Mouse (Mus musculus) central nervous system, embryonic 11.5 days (tissue): ENCODE results near the gene Hoxb8. TPM values are rescaled to one million over a fixed set of nuclear protein-coding genes. Genes with fewer than 3 reads are reported as not detected.

ENCODE experiments used
- polyA plus RNA-seq: library from polyadenylated mRNA; depleted of rRNA; stranded (reverse); fragments of >200 nt; gene quantifications from 2 replicates; pipeline ENCODE4 v1.2.3, GENCODE M21; 2012; rRNA removed

The Hoxb8 gene
- 0.85 and 34.6 TPM in 2 replicates for polyA plus RNA-seq

DNA sequence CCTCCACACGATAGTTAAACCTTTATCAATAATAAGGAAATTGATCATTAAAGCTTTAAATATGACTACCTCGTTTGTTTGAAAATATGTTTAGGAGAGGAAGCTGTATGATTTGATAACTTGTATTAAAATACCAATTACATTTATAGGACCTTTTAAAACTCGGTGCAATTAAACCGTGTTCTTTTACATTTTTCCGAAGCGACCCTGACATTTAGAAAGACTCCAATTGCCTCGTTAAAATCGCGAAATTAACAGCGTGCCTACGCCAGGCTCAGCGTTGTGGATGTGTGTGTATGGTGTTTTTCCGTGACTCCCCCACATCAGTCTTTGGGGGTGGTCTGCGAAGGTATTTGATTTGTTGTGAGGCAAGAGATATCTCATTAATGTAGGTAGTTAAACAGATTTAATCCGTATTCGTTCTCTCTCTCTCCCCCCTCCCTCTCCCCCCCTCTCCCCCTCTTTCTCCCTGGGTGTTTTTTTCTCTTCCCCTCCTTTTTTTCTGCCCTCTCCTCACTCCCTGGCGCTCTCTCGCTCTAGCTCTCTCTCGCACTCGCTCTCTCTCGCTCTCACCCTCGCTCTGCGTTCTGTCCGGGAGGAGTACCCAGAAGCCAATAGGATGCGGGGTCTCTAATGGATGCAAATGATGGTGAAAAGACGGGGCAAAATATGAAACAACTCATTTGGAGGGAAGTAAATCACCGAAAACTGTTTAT is at the start of gene Hoxb8:
Gene Hoxb8 (plus strand): TSS at position 51 of the 716 bp plus-strand sequence.

DNA sequence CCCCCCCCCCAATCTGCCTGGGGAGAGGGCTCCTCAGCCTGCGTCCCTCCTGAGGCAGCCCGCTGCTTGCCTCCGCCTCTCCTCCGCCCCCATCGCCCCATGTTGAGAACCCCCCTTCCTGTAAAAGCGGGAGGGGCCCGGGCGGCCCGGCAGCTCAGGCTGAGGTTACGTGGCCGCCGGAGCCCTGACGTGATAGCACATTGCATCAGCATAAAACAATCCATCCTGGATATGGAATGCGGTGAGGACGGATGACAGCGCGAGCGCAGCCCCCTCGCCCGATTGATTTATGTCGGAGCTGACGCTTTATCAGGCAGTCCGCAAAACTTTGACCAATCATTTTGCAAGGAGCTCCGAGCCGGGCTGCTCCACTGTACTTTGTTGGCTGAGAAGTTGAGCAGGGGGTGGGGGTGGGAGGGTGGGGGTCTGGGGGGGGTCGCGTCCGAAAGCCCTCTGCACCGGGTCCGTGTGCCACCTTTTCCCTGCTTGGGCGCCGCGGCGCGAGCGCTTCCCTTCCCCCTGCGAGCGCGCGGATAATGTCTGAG is 10.6 kb upstream of the Hoxb8 start, which contains the start of gene Hoxb9:
Gene Hoxb9 (plus strand): TSS at position 462 of the 545 bp plus-strand sequence.

DNA sequence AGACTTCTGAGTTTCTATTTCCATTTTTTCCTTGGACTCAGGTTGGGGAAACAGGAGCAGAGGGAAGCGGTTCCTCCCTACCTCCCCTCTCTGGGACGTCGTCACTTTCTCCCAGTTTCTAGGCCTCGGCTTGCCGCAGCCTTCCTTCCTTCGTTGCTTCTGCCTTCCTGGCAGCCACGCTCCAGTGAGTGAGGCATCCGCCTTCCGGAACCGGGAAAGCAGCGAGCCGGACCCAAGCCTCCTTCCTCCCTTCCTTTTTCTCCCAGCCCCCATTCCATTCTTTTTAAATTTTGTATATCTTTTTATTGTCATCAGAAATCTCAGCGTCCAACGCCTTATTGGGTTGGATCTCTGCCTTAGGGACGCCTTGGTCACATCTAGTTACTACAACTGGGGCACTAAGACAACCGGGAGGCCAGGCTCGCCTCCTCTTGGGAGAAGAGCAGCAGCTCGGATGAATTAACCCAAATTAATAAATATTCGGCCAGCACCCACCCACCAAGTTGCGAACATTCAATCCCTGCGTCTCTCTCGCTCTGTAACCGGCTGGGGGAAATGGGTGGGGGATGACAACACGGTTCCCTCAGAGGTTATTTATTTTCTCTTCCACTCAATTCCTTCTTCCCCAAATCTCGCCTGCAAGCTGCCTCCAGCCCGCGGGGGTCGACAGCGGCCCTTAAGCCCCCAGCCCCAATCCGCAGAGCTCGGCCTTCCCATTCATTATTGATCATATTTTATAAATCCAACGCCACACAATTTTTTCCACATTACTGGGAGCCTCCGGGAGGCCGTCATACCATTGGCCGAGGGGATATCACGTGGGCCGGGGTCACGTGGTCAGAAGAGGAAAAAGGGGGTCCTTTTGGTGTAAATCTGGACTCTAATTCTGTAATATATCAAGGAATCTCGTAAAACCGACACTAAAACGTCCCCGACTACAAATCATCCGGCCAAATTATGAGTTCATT is 4.3 kb downstream of the Hoxb8 start, which contains the start of gene Hoxb7:
Gene Hoxb7 (plus strand): TSS at position 853 of the 968 bp plus-strand sequence.

DNA sequence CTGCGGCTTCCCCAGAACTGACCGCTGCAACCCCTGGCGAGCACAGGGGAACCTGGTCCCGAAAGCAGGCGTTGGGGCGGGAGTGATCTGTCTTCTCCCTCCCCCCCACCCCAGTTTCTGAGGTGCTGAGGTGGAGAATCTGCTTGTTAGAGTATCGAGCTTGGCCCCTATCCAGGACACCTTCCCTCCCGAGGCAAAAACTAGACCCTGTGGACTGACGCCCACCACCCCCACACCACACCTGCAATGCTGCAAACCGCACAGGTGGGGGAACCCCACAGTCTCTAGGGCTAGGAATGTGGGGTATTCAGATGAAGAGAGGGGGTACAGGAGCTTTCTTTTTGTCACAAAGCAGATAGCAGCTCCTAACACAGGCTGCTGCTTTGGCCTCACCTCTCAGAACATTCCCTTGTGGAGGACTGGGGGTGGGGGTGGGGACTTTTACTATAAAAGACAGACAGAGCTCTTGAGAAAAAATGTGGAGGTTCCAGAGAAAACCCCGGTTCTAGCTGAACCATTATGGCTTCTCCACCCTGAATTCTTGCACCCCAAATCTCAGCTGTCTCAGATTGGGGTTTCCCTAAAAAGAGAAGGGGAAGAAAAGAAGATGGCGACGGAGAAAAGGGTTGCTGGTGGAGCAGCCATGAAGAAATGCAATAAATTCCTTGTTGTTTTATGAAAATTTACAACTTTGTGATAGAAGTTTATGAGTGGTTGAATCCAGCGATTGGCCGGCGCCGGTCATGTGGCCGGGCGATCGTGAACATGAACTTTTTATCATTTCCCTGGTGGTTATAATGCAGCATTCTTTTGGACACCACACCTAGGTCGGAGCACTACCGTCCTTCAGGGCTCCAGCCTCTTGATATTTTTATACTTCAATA is 10.2 kb downstream of the Hoxb8 start, which contains the start of gene Hoxb6:
Gene Hoxb6 (plus strand): TSS at position 796 of the 884 bp plus-strand sequence.

DNA sequence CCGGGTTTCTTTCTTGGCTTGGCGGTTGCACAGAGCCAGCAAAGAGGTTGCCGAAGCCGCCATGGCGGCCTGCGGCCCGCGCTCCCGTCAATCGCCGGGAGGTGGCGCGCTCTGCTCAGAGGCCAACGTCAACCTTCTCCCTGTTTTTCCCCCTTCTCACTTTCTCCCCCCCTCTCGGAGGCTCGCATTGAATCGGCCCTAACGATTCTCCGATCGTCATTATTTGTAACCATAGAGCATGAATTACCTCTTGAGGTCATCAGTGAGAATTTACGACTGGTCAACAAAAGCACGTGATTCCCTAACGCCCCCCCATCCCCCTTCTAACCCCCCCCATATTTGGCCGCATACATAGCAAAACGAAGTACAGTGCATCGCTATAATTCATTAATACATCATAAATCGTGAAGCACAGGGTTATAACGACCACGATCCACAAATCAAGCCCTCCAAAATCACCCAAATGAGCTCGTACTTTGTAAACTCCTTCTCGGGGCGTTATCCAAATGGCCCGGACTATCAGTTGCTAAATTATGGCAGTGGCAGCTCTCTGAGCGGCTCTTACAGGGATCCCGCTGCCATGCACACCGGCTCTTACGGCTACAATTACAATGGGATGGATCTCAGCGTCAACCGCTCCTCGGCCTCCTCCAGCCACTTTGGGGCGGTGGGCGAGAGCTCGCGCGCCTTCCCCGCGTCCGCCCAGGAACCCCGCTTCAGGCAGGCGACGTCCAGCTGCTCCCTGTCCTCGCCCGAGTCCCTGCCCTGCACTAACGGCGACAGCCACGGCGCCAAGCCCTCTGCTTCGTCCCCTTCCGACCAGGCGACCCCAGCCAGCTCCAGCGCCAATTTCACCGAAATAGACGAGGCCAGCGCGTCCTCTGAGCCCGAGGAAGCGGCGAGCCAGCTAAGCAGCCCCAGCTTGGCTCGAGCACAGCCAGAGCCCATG is 21.7 kb downstream of the Hoxb8 start, which contains the start of gene Hoxb5:
Gene Hoxb5 (plus strand): TSS at position 186 of the 949 bp plus-strand sequence.

DNA sequence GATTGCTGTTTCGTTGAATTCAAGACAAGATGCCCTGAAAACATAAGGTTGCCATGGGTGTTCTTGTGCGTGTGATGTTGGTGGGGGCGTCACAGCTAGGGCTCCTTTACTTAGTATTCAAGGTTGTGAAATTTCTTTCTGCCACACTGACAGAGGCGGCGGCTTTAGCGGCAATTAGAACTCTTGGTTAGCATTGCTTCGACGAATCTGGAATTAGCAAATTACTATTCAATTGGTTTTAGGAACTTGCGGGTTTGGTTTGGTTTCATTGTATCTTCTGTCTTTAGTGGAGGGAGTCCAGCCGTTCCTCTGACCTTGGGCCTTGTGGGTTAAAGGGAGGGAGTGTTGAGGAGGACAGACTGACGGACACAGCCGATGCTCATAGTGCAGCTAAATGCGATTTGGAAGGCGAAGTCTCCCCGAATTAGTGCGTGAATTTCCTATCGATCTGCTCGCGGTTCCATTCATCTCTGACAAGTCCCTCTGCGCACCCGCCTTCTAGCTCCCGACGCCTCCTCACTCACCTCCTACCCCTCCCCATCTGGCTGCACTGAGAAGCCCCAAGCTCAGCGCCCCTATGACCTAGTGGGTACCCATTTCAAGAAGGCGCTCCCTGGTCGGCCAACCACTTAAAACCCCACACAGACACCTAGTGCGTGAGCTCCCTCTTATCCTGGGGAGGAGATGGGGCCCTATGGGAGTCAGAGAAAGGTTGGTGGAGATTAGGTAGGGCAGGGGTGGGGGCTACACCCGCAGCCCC is 36.1 kb downstream of the Hoxb8 start, which contains the start of gene Hoxb4:
Gene Hoxb4 (plus strand): TSS at position 660 of the 760 bp plus-strand sequence.

DNA sequence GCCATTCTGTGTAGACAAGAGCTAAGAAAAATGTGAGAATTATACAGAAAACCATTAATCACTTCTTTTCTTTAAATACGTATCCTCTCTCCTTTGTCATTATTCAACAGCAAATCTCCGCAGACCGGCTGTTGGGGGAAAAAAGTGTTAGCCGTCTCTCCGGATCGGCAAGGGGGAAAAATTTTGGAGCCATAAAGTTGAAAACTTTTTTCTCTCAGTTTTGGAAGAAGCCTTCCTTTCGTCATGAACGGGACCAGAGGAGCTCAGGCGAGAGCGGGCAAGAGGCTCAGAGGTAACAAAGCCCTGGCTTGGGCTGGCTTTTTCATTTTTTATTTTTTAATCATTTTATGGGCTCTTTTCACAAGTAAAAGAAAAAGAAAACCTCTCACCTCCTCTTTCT is 41.4 kb downstream of the Hoxb8 start, which contains the start of gene Hoxb3:
Gene Hoxb3 (plus strand): TSS at position 173 of the 400 bp plus-strand sequence.

Other genes with a start within 250 kb of the Hoxb8 start
- gene Snf8, start 247.0 kb upstream of the Hoxb8 start, polyA plus RNA-seq, result 49.4 and 59.9 TPM in 2 replicates
- 37.6 and 45.1 TPM in 2 replicates for gene Ube2z, start 216.5 kb upstream of the Hoxb8 start, polyA plus RNA-seq
- 217 and 260 TPM in 2 replicates for gene Atp5g1, start 206.2 kb upstream of the Hoxb8 start, polyA plus RNA-seq
- not detected in 2 replicates for gene Calcoco2, start 169.9 kb upstream of the Hoxb8 start, polyA plus RNA-seq
- gene Ttll6, start 148.1 kb upstream of the Hoxb8 start, polyA plus RNA-seq, result 0.06 and 0.08 TPM in 2 replicates
- gene Hoxb13, start 87.6 kb upstream of the Hoxb8 start, polyA plus RNA-seq, result 0.09 TPM in 1 of 2 replicates, not detected in the other
- 0.19 and 33.6 TPM in 2 replicates for gene Hoxb9, start 10.4 kb upstream of the Hoxb8 start, polyA plus RNA-seq
- gene Hoxb7, start 4.7 kb downstream of the Hoxb8 start, polyA plus RNA-seq, result 1.5 and 10.7 TPM in 2 replicates
- 1.6 and 25.5 TPM in 2 replicates for gene Hoxb6, start 10.6 kb downstream of the Hoxb8 start, polyA plus RNA-seq
- 0.56 and 17.7 TPM in 2 replicates for gene Hoxb5, start 21.4 kb downstream of the Hoxb8 start, polyA plus RNA-seq
- 1.6 and 11.1 TPM in 2 replicates for gene Hoxb4, start 36.4 kb downstream of the Hoxb8 start, polyA plus RNA-seq
- gene Hoxb3, start 41.4 kb downstream of the Hoxb8 start, polyA plus RNA-seq, result 2.1 and 37.0 TPM in 2 replicates
- gene Hoxb2, start 68.6 kb downstream of the Hoxb8 start, polyA plus RNA-seq, result 2.4 and 26.0 TPM in 2 replicates
- 0.17 and 0.84 TPM in 2 replicates for gene Hoxb1, start 83.8 kb downstream of the Hoxb8 start, polyA plus RNA-seq
- gene Skap1, start 182.7 kb downstream of the Hoxb8 start, polyA plus RNA-seq, result 0.96 and 0.98 TPM in 2 replicates